ENCODE assay signal across 10 mouse cellular contexts in the genomic region with DNA sequence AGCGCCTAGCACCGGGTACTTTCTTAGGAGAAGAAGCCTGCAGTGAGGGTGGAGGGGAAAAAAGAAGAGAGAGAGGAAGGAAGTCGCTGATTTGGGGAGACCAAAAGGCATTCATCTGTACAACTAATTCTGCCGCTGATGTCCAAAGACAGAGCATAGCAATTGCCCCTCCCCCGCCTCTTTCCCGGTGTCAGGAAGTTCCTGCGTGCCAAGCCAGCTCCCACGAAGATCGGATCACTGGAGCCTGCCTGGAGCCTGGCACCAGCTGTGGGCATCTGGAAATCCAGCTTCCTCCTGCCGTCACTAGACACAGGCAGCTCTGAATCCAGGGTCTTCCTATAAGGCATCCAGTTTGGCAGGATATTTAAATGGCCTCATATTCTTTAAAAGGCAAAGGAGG. TPM values are rescaled to one million over a fixed set of nuclear protein-coding genes. Genes with fewer than 3 reads are reported as not detected.
DNase-seq lines count a peak whose midpoint lies in the region; ATAC-seq and TF ChIP-seq lines count a peak whose summit lies in the region.
"Had no signal": no experiment of that assay in that cellular context is flagged by ENCODE, and none has a peak within 500 bp of the region (broad histone marks: within the 10 kb centered on the region; RNA-seq: fewer than 3 reads in every experiment).

No protein-coding gene starts in this region.

- H3K4me3 ChIP-seq in midbrain, postnatal 0 days (ENCODE audit: low read depth, low read length), result no peak overlapping the region
- H3K4me3 ChIP-seq in midbrain, embryonic 11.5 days (ENCODE audit: low read depth, low read length), result no peak overlapping the region
- H3K4me3 ChIP-seq in kidney, embryonic 14.5 days (ENCODE audit: low read length), result no peak overlapping the region
- H3K4me3 ChIP-seq: embryonic facial prominence, embryonic 13.5 days; lung, embryonic 15.5 days had no signal

- H3K36me3 ChIP-seq in midbrain, postnatal 0 days (ENCODE audit: insufficient read depth, low read length), result no peaks in the 10 kb centered on the region
- H3K36me3 ChIP-seq in midbrain, embryonic 11.5 days (ENCODE audit: control insufficient read depth, insufficient read depth, low read length), result no peaks in the 10 kb centered on the region
- no peaks in the 10 kb centered on the region for H3K36me3 ChIP-seq in kidney, embryonic 14.5 days (ENCODE audit: control insufficient read depth, insufficient read depth, low read length)
- H3K36me3 ChIP-seq: embryonic facial prominence, embryonic 13.5 days; lung, embryonic 15.5 days had no signal

- no peaks in the 10 kb centered on the region for H3K4me1 ChIP-seq in midbrain, postnatal 0 days (ENCODE audit: insufficient read depth, low read length)
- H3K4me1 ChIP-seq in midbrain, embryonic 11.5 days (ENCODE audit: control insufficient read depth, insufficient read depth, low read length), result no peaks in the 10 kb centered on the region
- H3K4me1 ChIP-seq in kidney, embryonic 14.5 days (ENCODE audit: control insufficient read depth, insufficient read depth, low read length), result no peaks in the 10 kb centered on the region

- H3K4me2 ChIP-seq in midbrain, postnatal 0 days (ENCODE audit: low read depth, low read length, poor library complexity, severe bottlenecking), result no peak overlapping the region
- H3K4me2 ChIP-seq in midbrain, embryonic 11.5 days, result no peak overlapping the region
- no peak overlapping the region for H3K4me2 ChIP-seq in kidney, embryonic 14.5 days (replicated peaks; ENCODE audit: low read depth, low read length)
- H3K4me2 ChIP-seq: embryonic facial prominence, embryonic 13.5 days; lung, embryonic 15.5 days had no signal

- DNase-seq in adrenal gland, postnatal 14 days, result peak; percentile 79
- DNase-seq in adrenal gland, postnatal 4 days (ENCODE audit: low spot score in 2 of 2), result no peak
- peak; percentile 31 for DNase-seq in midbrain, postnatal 0 days (ENCODE audit: low spot score)
- DNase-seq in midbrain, embryonic 11.5 days (ENCODE audit: low spot score, missing footprints), result no peak
- DNase-seq in lung, postnatal 36 days, result peak; percentile 86
- no peak for DNase-seq in left cerebral cortex, adult 8-10 months (ENCODE audit: low spot score in 2 of 2)
- DNase-seq in layer of hippocampus, adult 8-10 months (ENCODE audit: low spot score in 2 of 2), result no peak

- WGBS in midbrain, postnatal 0 days, result 41% methylated on average over 10 of the region's 10 CpGs
- WGBS in midbrain, embryonic 11.5 days, result 59% methylated on average over 10 of the region's 10 CpGs
- WGBS in kidney, embryonic 14.5 days, result 23% methylated on average over 10 of the region's 10 CpGs

- no peak for TF ChIP-seq CTCF in midbrain, postnatal 0 days (IDR thresholded peaks at IDR 0.05)

- H3K9me3 ChIP-seq in midbrain, postnatal 0 days (ENCODE audit: low read length), result no peaks in the 10 kb centered on the region
- H3K9me3 ChIP-seq in midbrain, embryonic 11.5 days (ENCODE audit: control insufficient read depth, low read length), result no peaks in the 10 kb centered on the region
- H3K9me3 ChIP-seq in kidney, embryonic 14.5 days (ENCODE audit: control insufficient read depth, low read length), result no peaks in the 10 kb centered on the region
- H3K9me3 ChIP-seq: embryonic facial prominence, embryonic 13.5 days; lung, embryonic 15.5 days had no signal

- no peaks in the 10 kb centered on the region for H3K27me3 ChIP-seq in midbrain, postnatal 0 days (ENCODE audit: insufficient read depth, low read length)
- H3K27me3 ChIP-seq in midbrain, embryonic 11.5 days (ENCODE audit: control insufficient read depth, insufficient read depth, low read length), result no peaks in the 10 kb centered on the region
- H3K27me3 ChIP-seq in kidney, embryonic 14.5 days (ENCODE audit: control insufficient read depth, insufficient read depth, low read length), result no peaks in the 10 kb centered on the region
- H3K27me3 ChIP-seq: lung, embryonic 15.5 days had no signal

- ATAC-seq in midbrain, postnatal 0 days (ENCODE audit: low FRiP score), result no peak
- ATAC-seq in midbrain, embryonic 11.5 days (ENCODE audit: low FRiP score), result no peak
- ATAC-seq in kidney, embryonic 14.5 days (ENCODE audit: low FRiP score, low TSS enrichment), result peak; percentile 69

- H3K9ac ChIP-seq in midbrain, postnatal 0 days (replicated peaks; ENCODE audit: low read length, poor library complexity, severe bottlenecking), result no peak overlapping the region
- no peak overlapping the region for H3K9ac ChIP-seq in midbrain, embryonic 11.5 days (ENCODE audit: low read length)
- H3K9ac ChIP-seq in kidney, embryonic 14.5 days (ENCODE audit: low read depth, low read length), result no peak overlapping the region
- H3K9ac ChIP-seq: embryonic facial prominence, embryonic 13.5 days; lung, embryonic 15.5 days had no signal

- H3K27ac ChIP-seq in midbrain, postnatal 0 days (ENCODE audit: low read depth, low read length), result no peak overlapping the region
- no peak overlapping the region for H3K27ac ChIP-seq in midbrain, embryonic 11.5 days (ENCODE audit: low read depth, low read length)
- H3K27ac ChIP-seq in kidney, embryonic 14.5 days (ENCODE audit: low read depth, low read length), result no peak overlapping the region
- H3K27ac ChIP-seq: embryonic facial prominence, embryonic 13.5 days; lung, embryonic 15.5 days had no signal

RNA-seq across cellular contexts. Expression of gene Eif4g3, which starts 8.6 kb away (rescaled TPM):
- total RNA-seq in adrenal gland, postnatal 14 days (2021), result 104 and 107 TPM in 2 replicates
- total RNA-seq in adrenal gland, postnatal 4 days (2021), result 100 to 1,000 TPM; 121 to 142 TPM
- total RNA-seq in midbrain, postnatal 0 days (2014; rRNA removed), result 70.0 and 92.2 TPM in 2 replicates
- polyA plus RNA-seq in midbrain, postnatal 0 days (2015; fragmentation: Nextera tagmentation; extraction: Ambion mirVana), result 36.0 and 42.4 TPM in 2 replicates
- polyA plus RNA-seq in midbrain, embryonic 11.5 days (2014; fragmentation: Nextera tagmentation; extraction: Ambion mirVana), result 39.5 and 41.9 TPM in 2 replicates
- polyA plus RNA-seq in kidney, embryonic 14.5 days (2014; fragmentation: Nextera tagmentation; extraction: Ambion mirVana), result 35.6 and 55.9 TPM in 2 replicates
- 100 to 1,000 TPM; 147 to 156 (median 154) TPM for total RNA-seq in left cerebral cortex, adult 8-10 months (2022)
- total RNA-seq in layer of hippocampus, adult 8-10 months (2022), result 100 to 1,000 TPM; 143 to 163 (median 151) TPM

Comparison
In these comparisons a context has a peak if more than half of its experiments do, and no peak if none do; other contexts are left out.
1. DNase-seq: peak in adrenal gland, postnatal 14 days (single experiment), midbrain, postnatal 0 days (single experiment) and lung, postnatal 36 days (single experiment); none in adrenal gland, postnatal 4 days (0 of 2), midbrain, embryonic 11.5 days (single experiment), left cerebral cortex, adult 8-10 months (0 of 2) and layer of hippocampus, adult 8-10 months (0 of 2).